Mouse (Mus musculus): ENCODE results near the gene Ube2f. TPM values are rescaled to one million over a fixed set of nuclear protein-coding genes. Genes with fewer than 3 reads are reported as not detected.
A peak's percentile ranks its signal among the peaks of the same experiment; 100 is the strongest.

Gene Ube2f
- polyA plus RNA-seq, 1 experiment: 62.6 TPM

GRCm38 (mm10) chr1:91289375-91289774 is 39.3 kb downstream of the Ube2f start:
- 93% methylated on average over 1 of the region's 1 CpGs for WGBS
- H3K4me3 ChIP-seq (replicated peaks; ENCODE audit: control insufficient read depth, low read depth, low read length): no peak overlapping the region
- TF ChIP-seq CTCF (IDR thresholded peaks at IDR 0.05; ENCODE audit: control insufficient read depth, insufficient read depth, low read length) (no peak), POLR2A (IDR thresholded peaks at IDR 0.05; ENCODE audit: borderline replicate concordance, control insufficient read depth, low read depth, low read length) (no peak)
- no peak overlapping the region for H3K27ac ChIP-seq (ENCODE audit: control insufficient read depth, insufficient read depth, low read depth, low read length, poor library complexity)
- H3K4me1 ChIP-seq (ENCODE audit: control insufficient read depth, insufficient read depth, low read length): no peaks in the 10 kb centered on the region; the same call in 1 of the 2 replicates

GRCm38 (mm10) chr1:91292101-91292825 is 42.2 kb downstream of the Ube2f start:
- H3K4me1 ChIP-seq (ENCODE audit: control insufficient read depth, insufficient read depth, low read length): no peaks in the 10 kb centered on the region; the same call in 1 of the 2 replicates
- TF ChIP-seq CTCF (IDR thresholded peaks at IDR 0.05; ENCODE audit: control insufficient read depth, insufficient read depth, low read length) (no peak), POLR2A (IDR thresholded peaks at IDR 0.05; ENCODE audit: borderline replicate concordance, control insufficient read depth, low read depth, low read length) (no peak)
- no peak overlapping the region for H3K27ac ChIP-seq (ENCODE audit: control insufficient read depth, insufficient read depth, low read depth, low read length, poor library complexity)
- WGBS: 91% methylated on average over 11 of the region's 11 CpGs
- no peak overlapping the region for H3K4me3 ChIP-seq (replicated peaks; ENCODE audit: control insufficient read depth, low read depth, low read length)

GRCm38 (mm10) chr1:91295544-91295943 is 45.4 kb downstream of the Ube2f start:
- Histone ChIP-seq H3K27ac (ENCODE audit: control insufficient read depth, insufficient read depth, low read depth, low read length, poor library complexity) (no peak overlapping the region), H3K4me3 (replicated peaks; ENCODE audit: control insufficient read depth, low read depth, low read length) (no peak overlapping the region), H3K4me1 (ENCODE audit: control insufficient read depth, insufficient read depth, low read length) (peaks cover 2% of the 10 kb centered on the region; the same call in 1 of the 2 replicates)
- 66% methylated on average over 6 of the region's 6 CpGs for WGBS
- TF ChIP-seq POLR2A (IDR thresholded peaks at IDR 0.05; ENCODE audit: borderline replicate concordance, control insufficient read depth, low read depth, low read length): no peak
- no peak for TF ChIP-seq CTCF (IDR thresholded peaks at IDR 0.05; ENCODE audit: control insufficient read depth, insufficient read depth, low read length)

GRCm38 (mm10) chr1:91297799-91298744 is 48.0 kb downstream of the Ube2f start, which contains the start of gene Scly:
Gene Scly, plus strand, starts transcription at chr1:91298338.
- TF ChIP-seq POLR2A (IDR thresholded peaks at IDR 0.05; ENCODE audit: borderline replicate concordance, control insufficient read depth, low read depth, low read length) (peak; percentile 86), CTCF (IDR thresholded peaks at IDR 0.05; ENCODE audit: control insufficient read depth, insufficient read depth, low read length) (no peak)
- WGBS: under 1% methylated on average over 59 of the region's 65 CpGs
- Histone ChIP-seq H3K4me3 (replicated peaks; ENCODE audit: control insufficient read depth, low read depth, low read length) (peak within 1 kb of the TSS; percentile 96), H3K4me1 (ENCODE audit: control insufficient read depth, insufficient read depth, low read length) (peaks cover 2% of the 10 kb centered on the region; the same call in 1 of the 2 replicates), H3K27ac (ENCODE audit: control insufficient read depth, insufficient read depth, low read depth, low read length, poor library complexity) (peak within 1 kb of the TSS; percentile 69)

GRCm38 (mm10) chr1:91299026-91299706 is 49.1 kb downstream of the Ube2f start:
- WGBS: 23% methylated on average over 13 of the region's 13 CpGs
- Histone ChIP-seq H3K4me3 (replicated peaks; ENCODE audit: control insufficient read depth, low read depth, low read length) (peak overlapping the region; percentile 96), H3K4me1 (ENCODE audit: control insufficient read depth, insufficient read depth, low read length) (peaks cover 2% of the 10 kb centered on the region; the same call in 1 of the 2 replicates), H3K27ac (ENCODE audit: control insufficient read depth, insufficient read depth, low read depth, low read length, poor library complexity) (peak overlapping the region; percentile 36)
- TF ChIP-seq CTCF (IDR thresholded peaks at IDR 0.05; ENCODE audit: control insufficient read depth, insufficient read depth, low read length) (no peak), POLR2A (IDR thresholded peaks at IDR 0.05; ENCODE audit: borderline replicate concordance, control insufficient read depth, low read depth, low read length) (no peak)

- Histone ChIP-seq H3K4me1 (ENCODE audit: control insufficient read depth, insufficient read depth, low read length) (peaks cover 2% of the 10 kb centered on the region; the same call in 1 of the 2 replicates), H3K27ac (ENCODE audit: control insufficient read depth, insufficient read depth, low read depth, low read length, poor library complexity) (peak overlapping the region; percentile 2; the same call in 1 of the 2 replicates), H3K4me3 (replicated peaks; ENCODE audit: control insufficient read depth, low read depth, low read length) (no peak overlapping the region)
- TF ChIP-seq POLR2A (IDR thresholded peaks at IDR 0.05; ENCODE audit: borderline replicate concordance, control insufficient read depth, low read depth, low read length) (no peak), CTCF (IDR thresholded peaks at IDR 0.05; ENCODE audit: control insufficient read depth, insufficient read depth, low read length) (no peak)
- 62% methylated on average over 5 of the region's 5 CpGs for WGBS
Observed at GRCm38 (mm10) chr1:91299707-91300426, 49.8 kb downstream of the Ube2f start.

GRCm38 (mm10) chr1:91301206-91301920 is 51.3 kb downstream of the Ube2f start:
- Histone ChIP-seq H3K4me3 (replicated peaks; ENCODE audit: control insufficient read depth, low read depth, low read length) (no peak overlapping the region), H3K4me1 (ENCODE audit: control insufficient read depth, insufficient read depth, low read length) (peaks cover 2% of the 10 kb centered on the region; the same call in 1 of the 2 replicates), H3K27ac (ENCODE audit: control insufficient read depth, insufficient read depth, low read depth, low read length, poor library complexity) (no peak overlapping the region)
- WGBS: 66% methylated on average over 3 of the region's 3 CpGs
- TF ChIP-seq CTCF (IDR thresholded peaks at IDR 0.05; ENCODE audit: control insufficient read depth, insufficient read depth, low read length): no peak
- no peak for TF ChIP-seq POLR2A (IDR thresholded peaks at IDR 0.05; ENCODE audit: borderline replicate concordance, control insufficient read depth, low read depth, low read length)
